In the genomic region with DNA sequence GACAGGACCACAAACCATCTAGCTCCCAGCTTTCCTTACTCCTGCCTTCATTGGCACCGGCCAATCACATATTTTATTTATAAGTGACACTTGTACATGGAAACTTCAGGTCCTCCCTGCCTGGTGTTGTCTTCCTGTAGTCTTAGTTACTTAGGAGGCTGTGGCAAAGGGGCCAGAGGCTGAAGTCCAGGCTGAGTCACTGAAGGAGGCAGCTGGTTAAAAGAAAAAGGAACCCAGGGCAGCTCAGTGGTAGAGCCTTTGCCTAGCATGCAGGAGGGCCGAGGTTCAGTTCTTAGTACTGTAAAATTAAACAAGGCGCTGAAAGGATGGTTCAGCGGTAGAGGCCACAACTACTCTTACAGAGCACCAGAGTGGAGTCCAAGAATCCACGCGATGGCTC, we compare ENCODE assay signal across 16 mouse cellular contexts. TPM values are rescaled to one million over a fixed set of nuclear protein-coding genes. Genes with fewer than 3 reads are reported as not detected.
DNase-seq lines count a peak whose midpoint lies in the region; ATAC-seq and TF ChIP-seq lines count a peak whose summit lies in the region.
"Had no signal": no experiment of that assay in that cellular context is flagged by ENCODE, and none has a peak within 500 bp of the region (broad histone marks: within the 10 kb centered on the region; RNA-seq: fewer than 3 reads in every experiment).

No protein-coding gene starts in this region.

- H3K36me3 ChIP-seq in intestine, embryonic 16.5 days (ENCODE audit: control insufficient read depth, insufficient read depth, low read length), result no peaks in the 10 kb centered on the region
- no peaks in the 10 kb centered on the region for H3K36me3 ChIP-seq in intestine, embryonic 15.5 days
- H3K36me3 ChIP-seq in forebrain, embryonic 14.5 days (ENCODE audit: control insufficient read depth, insufficient read depth, low read length), result no peaks in the 10 kb centered on the region
- H3K36me3 ChIP-seq in midbrain, embryonic 13.5 days, result no peaks in the 10 kb centered on the region
- H3K36me3 ChIP-seq in thymus, adult 2 months (ENCODE audit: control insufficient read depth, insufficient read depth, low read length), result no peaks in the 10 kb centered on the region
- H3K36me3 ChIP-seq: embryonic facial prominence, embryonic 15.5 days; stomach, embryonic 15.5 days had no signal

- H3K27ac ChIP-seq in intestine, embryonic 16.5 days (ENCODE audit: low read length), result no peak overlapping the region
- no peak overlapping the region for H3K27ac ChIP-seq in intestine, embryonic 15.5 days
- H3K27ac ChIP-seq in forebrain, embryonic 14.5 days (ENCODE audit: low read depth, low read length), result no peak overlapping the region
- peak overlapping the region; percentile 77; the same call in 1 of the 2 replicates for H3K27ac ChIP-seq in midbrain, embryonic 13.5 days
- no peak overlapping the region for H3K27ac ChIP-seq in thymus, adult 2 months (ENCODE audit: control insufficient read depth, insufficient read depth, low read length)
- H3K27ac ChIP-seq: embryonic facial prominence, embryonic 15.5 days; macrophage; stomach, embryonic 15.5 days had no signal

- no peaks in the 10 kb centered on the region for H3K27me3 ChIP-seq in intestine, embryonic 16.5 days (replicated peaks; ENCODE audit: control insufficient read depth, insufficient read depth, low read length)
- 0 out of 2 replicates have a peak, but pooled peaks cover 8% of the 10 kb centered on the region for H3K27me3 ChIP-seq in intestine, embryonic 15.5 days (replicated peaks)
- H3K27me3 ChIP-seq in forebrain, embryonic 14.5 days (replicated peaks; ENCODE audit: control insufficient read depth, insufficient read depth, low read length), result no peaks in the 10 kb centered on the region
- H3K27me3 ChIP-seq in midbrain, embryonic 13.5 days, result no peaks in the 10 kb centered on the region
- H3K27me3 ChIP-seq in thymus, adult 2 months (ENCODE audit: control insufficient read depth, insufficient read depth, low read length), result no peaks in the 10 kb centered on the region; the same call in 1 of the 2 replicates
- H3K27me3 ChIP-seq: embryonic facial prominence, embryonic 15.5 days had no signal

- ATAC-seq in intestine, embryonic 16.5 days, result 0 out of 2 replicates have a peak, but pooled peaks have one; percentile 27
- ATAC-seq in intestine, embryonic 15.5 days, result no peak
- ATAC-seq in forebrain, embryonic 14.5 days, result no peak
- ATAC-seq in midbrain, embryonic 13.5 days, result no peak

- peak; percentile 13 for DNase-seq in adipocyte (ENCODE audit: low spot score)
- no peak for DNase-seq in forebrain, embryonic 14.5 days (ENCODE audit: low spot score)
- no peak for DNase-seq in left cerebral cortex, adult 9 months (ENCODE audit: low spot score in 2 of 2)
- no peak for DNase-seq in thymus, adult 2 months
- DNase-seq in gastrocnemius, adult 8-10 months (ENCODE audit: low spot score in 2 of 2), result no peak

- H3K4me3 ChIP-seq in intestine, embryonic 16.5 days (ENCODE audit: low read length), result no peak overlapping the region
- no peak overlapping the region for H3K4me3 ChIP-seq in intestine, embryonic 15.5 days (replicated peaks)
- no peak overlapping the region for H3K4me3 ChIP-seq in forebrain, embryonic 14.5 days (ENCODE audit: low read depth, low read length)
- no peak overlapping the region for H3K4me3 ChIP-seq in midbrain, embryonic 13.5 days (replicated peaks)
- H3K4me3 ChIP-seq in thymus, adult 2 months (ENCODE audit: control insufficient read depth, insufficient read depth, low read length), result no peak overlapping the region

- no peak for TF ChIP-seq CTCF in thymus, adult 2 months (IDR thresholded peaks at IDR 0.05; ENCODE audit: borderline replicate concordance, control insufficient read depth, extremely low read depth, insufficient read depth, low read length, poor library complexity)

- H3K9ac ChIP-seq in intestine, embryonic 16.5 days (ENCODE audit: low read depth, low read length), result no peak overlapping the region
- H3K9ac ChIP-seq in intestine, embryonic 15.5 days, result no peak overlapping the region
- no peak overlapping the region for H3K9ac ChIP-seq in forebrain, embryonic 14.5 days (ENCODE audit: low read length)
- H3K9ac ChIP-seq in midbrain, embryonic 13.5 days (replicated peaks), result no peak overlapping the region
- H3K9ac ChIP-seq: embryonic facial prominence, embryonic 15.5 days; stomach, embryonic 15.5 days had no signal

- H3K4me1 ChIP-seq in intestine, embryonic 16.5 days (ENCODE audit: control insufficient read depth, insufficient read depth, low read length), result peaks cover 20% of the 10 kb centered on the region
- peaks cover 13% of the 10 kb centered on the region for H3K4me1 ChIP-seq in intestine, embryonic 15.5 days (replicated peaks)
- peaks cover 10% of the 10 kb centered on the region for H3K4me1 ChIP-seq in forebrain, embryonic 14.5 days (ENCODE audit: control insufficient read depth, insufficient read depth, low read length)
- peaks cover 22% of the 10 kb centered on the region for H3K4me1 ChIP-seq in midbrain, embryonic 13.5 days (replicated peaks)
- peaks cover 12% of the 10 kb centered on the region; the same call in 1 of the 2 replicates for H3K4me1 ChIP-seq in thymus, adult 2 months (replicated peaks; ENCODE audit: control insufficient read depth, insufficient read depth, low read length)

- no peak for TF ChIP-seq POLR2A in thymus, adult 2 months (IDR thresholded peaks at IDR 0.05; ENCODE audit: control insufficient read depth, extremely low read depth, insufficient read depth, low read length, poor library complexity)

- no peaks in the 10 kb centered on the region for H3K9me3 ChIP-seq in intestine, embryonic 16.5 days (ENCODE audit: control insufficient read depth, low read length)
- H3K9me3 ChIP-seq in intestine, embryonic 15.5 days, result no peaks in the 10 kb centered on the region
- H3K9me3 ChIP-seq in forebrain, embryonic 14.5 days (replicated peaks; ENCODE audit: control insufficient read depth, low read length), result no peaks in the 10 kb centered on the region
- no peaks in the 10 kb centered on the region for H3K9me3 ChIP-seq in midbrain, embryonic 13.5 days
- H3K9me3 ChIP-seq: embryonic facial prominence, embryonic 15.5 days; stomach, embryonic 15.5 days had no signal

- H3K4me2 ChIP-seq in intestine, embryonic 16.5 days (ENCODE audit: low read depth, low read length), result peak overlapping the region; percentile 100; the same call in 1 of the 2 replicates
- no peak overlapping the region for H3K4me2 ChIP-seq in intestine, embryonic 15.5 days (replicated peaks)
- H3K4me2 ChIP-seq in forebrain, embryonic 14.5 days (ENCODE audit: low read length), result peak overlapping the region; percentile 98; the same call in 1 of the 2 replicates
- peak overlapping the region; percentile 89 for H3K4me2 ChIP-seq in midbrain, embryonic 13.5 days (replicated peaks)

- 64% methylated on average over 6 of the region's 6 CpGs for WGBS in intestine, embryonic 16.5 days
- WGBS in intestine, embryonic 15.5 days, result 66% methylated on average over 6 of the region's 6 CpGs
- WGBS in forebrain, embryonic 14.5 days, result 66% methylated on average over 6 of the region's 6 CpGs
- WGBS in midbrain, embryonic 13.5 days, result 75% methylated on average over 6 of the region's 6 CpGs
- 67% methylated on average over 6 of the region's 6 CpGs for whole genome bisulfite sequencing in thymus, adult 2 months

RNA-seq across cellular contexts. Expression of gene Pnpla3, which starts 0.8 kb away (rescaled TPM):
- polyA plus RNA-seq in intestine, embryonic 16.5 days (2015; fragmentation: Nextera tagmentation; extraction: Ambion mirVana), result 0.95 and 1.2 TPM in 2 replicates
- 0.46 and 1.2 TPM in 2 replicates for polyA plus RNA-seq in intestine, embryonic 15.5 days (2015; fragmentation: Nextera tagmentation; extraction: Ambion mirVana)
- polyA plus RNA-seq in forebrain, embryonic 14.5 days (2014; fragmentation: Nextera tagmentation; extraction: Ambion mirVana), result 1.7 and 1.9 TPM in 2 replicates
- polyA plus RNA-seq in midbrain, embryonic 13.5 days (2015; fragmentation: Nextera tagmentation; extraction: Ambion mirVana), result 4.1 and 4.5 TPM in 2 replicates
- polyA plus RNA-seq in thymus, adult 2 months (2012; rRNA removed), result 35.3 and 39.4 TPM in 2 replicates
- 1 to 10 TPM; 1.8 to 5.7 (median 5.0) TPM for total RNA-seq in gastrocnemius, adult 8-10 months (2022)
- polyA plus RNA-seq: macrophage had no signal

RNA-seq across cellular contexts. Expression of gene Samm50, which starts 25.2 kb away (rescaled TPM):
- polyA plus RNA-seq in intestine, embryonic 16.5 days (2015; fragmentation: Nextera tagmentation; extraction: Ambion mirVana), result 152 and 165 TPM in 2 replicates
- polyA plus RNA-seq in intestine, embryonic 15.5 days (2015; fragmentation: Nextera tagmentation; extraction: Ambion mirVana), result 148 and 151 TPM in 2 replicates
- polyA plus RNA-seq in forebrain, embryonic 14.5 days (2014; fragmentation: Nextera tagmentation; extraction: Ambion mirVana), result 60.5 and 60.9 TPM in 2 replicates
- 83.1 and 85.9 TPM in 2 replicates for polyA plus RNA-seq in midbrain, embryonic 13.5 days (2015; fragmentation: Nextera tagmentation; extraction: Ambion mirVana)
- polyA plus RNA-seq in thymus, adult 2 months (2012; rRNA removed), result 14.5 and 15.2 TPM in 2 replicates
- total RNA-seq in gastrocnemius, adult 8-10 months (2022), result 100 to 1,000 TPM; 182 to 205 (median 188) TPM

RNA-seq across cellular contexts. Expression of gene Pnpla5, which starts 43.8 kb away (rescaled TPM):
- not detected in 2 replicates for polyA plus RNA-seq in intestine, embryonic 16.5 days (2015; fragmentation: Nextera tagmentation; extraction: Ambion mirVana)
- polyA plus RNA-seq in intestine, embryonic 15.5 days (2015; fragmentation: Nextera tagmentation; extraction: Ambion mirVana), result not detected in 2 replicates
- not detected in 2 replicates for polyA plus RNA-seq in forebrain, embryonic 14.5 days (2014; fragmentation: Nextera tagmentation; extraction: Ambion mirVana)
- not detected in 2 replicates for polyA plus RNA-seq in midbrain, embryonic 13.5 days (2015; fragmentation: Nextera tagmentation; extraction: Ambion mirVana)
- 0.08 and 0.13 TPM in 2 replicates for polyA plus RNA-seq in thymus, adult 2 months (2012; rRNA removed)
- under 1 TPM in 1 of 4 experiments, not detected in 3; 0.19 TPM for total RNA-seq in gastrocnemius, adult 8-10 months (2022)
- total RNA-seq: gastrocnemius, postnatal 10 days; left cerebral cortex, postnatal 4 days had no signal
- polyA plus RNA-seq: brain, embryonic 14.5 days; embryonic facial prominence, embryonic 15.5 days; heart, embryonic 14.5 days; macrophage; stomach, embryonic 15.5 days; urinary bladder, adult 2 months had no signal
